Mouse (Mus musculus) layer of hippocampus, adult 9-10 months (tissue): ENCODE results near the gene Rbbp9.

Source experiments
- DNase-seq: peaks from one replicate; pipeline ENCODE4 v3.0.0; 2022; ENCODE audit warnings: low spot score

Gene Rbbp9

GRCm38 (mm10) chr2:144502134-144502533 is 48.5 kb downstream of the Rbbp9 start:
- DNase-seq, result no peak
